8 mouse cellular contexts compared by ENCODE assay signal in the genomic region with DNA sequence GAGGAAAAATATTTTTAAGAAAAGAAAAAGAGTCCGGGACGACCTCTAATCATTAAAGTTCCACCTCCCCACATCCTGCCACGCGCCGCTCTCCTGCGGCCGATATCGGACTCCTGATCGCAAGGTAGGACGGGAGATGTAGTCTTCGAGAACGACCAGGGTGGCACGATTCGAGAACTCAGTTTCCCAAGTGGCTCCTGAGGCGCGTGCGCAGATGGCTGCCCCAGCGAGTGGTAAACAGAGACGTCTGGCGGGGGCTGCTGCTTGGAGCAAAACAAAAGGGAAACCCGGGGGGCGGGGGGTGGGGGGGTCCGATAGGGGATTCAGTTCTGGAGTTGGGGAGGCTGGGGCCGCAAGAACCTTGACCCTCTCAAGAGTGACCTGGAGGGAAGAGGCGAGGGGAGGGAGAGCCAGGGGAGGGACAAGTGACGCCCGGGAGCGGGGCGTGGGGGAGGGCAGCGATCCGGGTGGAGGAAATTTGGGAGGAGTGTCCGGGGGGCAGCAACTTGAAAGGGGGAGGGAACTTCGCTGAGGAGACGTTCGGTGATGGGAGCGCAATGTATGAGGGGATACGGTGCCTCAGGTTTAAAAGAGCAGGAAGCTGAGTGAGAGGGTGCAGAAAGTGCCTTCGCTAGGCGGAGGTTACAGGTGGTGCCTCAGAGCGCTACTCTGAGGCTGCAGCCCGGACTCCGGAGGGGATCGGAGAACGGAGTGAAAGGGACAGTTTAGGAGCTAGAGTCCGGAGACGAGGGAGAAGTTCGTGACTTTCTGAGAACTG. TPM values are rescaled to one million over a fixed set of nuclear protein-coding genes. Genes with fewer than 3 reads are reported as not detected.
DNase-seq lines count a peak whose midpoint lies in the region; ATAC-seq lines count a peak whose summit lies in the region.

A gene (plus strand): TSS at position 577 of the 778 bp plus-strand sequence.

- H3K36me3 ChIP-seq in hindbrain, embryonic 14.5 days (replicated peaks; ENCODE audit: control insufficient read depth, insufficient read depth) = no peaks in the 10 kb centered on the region

- no peaks in the 10 kb centered on the region for H3K9me3 ChIP-seq in hindbrain, embryonic 14.5 days (ENCODE audit: control insufficient read depth, low read length)

- no peaks in the 10 kb centered on the region for H3K4me1 ChIP-seq in hindbrain, embryonic 14.5 days (replicated peaks; ENCODE audit: control insufficient read depth, insufficient read depth, low read length)

- peak; percentile 91 for ATAC-seq in hindbrain, embryonic 14.5 days (ENCODE audit: low FRiP score)

- H3K27ac ChIP-seq in hindbrain, embryonic 14.5 days = no peak within 1 kb of the TSS

- peak; percentile 96 for DNase-seq in R1 (ENCODE audit: low read depth, low spot score)
- peak; percentile 81 to 89 for DNase-seq in cerebellum, postnatal 25 days
- peak; percentile 57 to 73 for DNase-seq in frontal cortex, postnatal 25 days (ENCODE audit: low spot score in 2 of 2)
- DNase-seq in hindbrain, embryonic 14.5 days (ENCODE audit: low spot score) = peak; percentile 80
- DNase-seq in layer of hippocampus, postnatal 36 days = peak; percentile 81 to 85
- DNase-seq in lung, postnatal 36 days = peak; percentile 96
- peak; percentile 71 for DNase-seq in retina, postnatal 7 days (ENCODE audit: low read depth, low spot score)
- DNase-seq in urinary bladder, adult 2 months (ENCODE audit: low spot score) = peak; percentile 57

- peak within 1 kb of the TSS; percentile 45 for H3K9ac ChIP-seq in hindbrain, embryonic 14.5 days

- H3K27me3 ChIP-seq in hindbrain, embryonic 14.5 days (ENCODE audit: control insufficient read depth, insufficient read depth, low read length) = no peaks in the 10 kb centered on the region

- H3K4me2 ChIP-seq in hindbrain, embryonic 14.5 days (replicated peaks) = peak within 1 kb of the TSS; percentile 68

- WGBS in hindbrain, embryonic 14.5 days = 18% methylated on average over 46 of the region's 47 CpGs

- peak within 1 kb of the TSS; percentile 46 for H3K4me3 ChIP-seq in hindbrain, embryonic 14.5 days (replicated peaks; ENCODE audit: low read length)

RNA-seq across cellular contexts. Expression of the gene that starts here (rescaled TPM):
- polyA plus RNA-seq in hindbrain, embryonic 14.5 days (2014; fragmentation: Nextera tagmentation; extraction: Ambion mirVana) = 0.81 and 0.99 TPM in 2 replicates
- 10 to 100 TPM; 21.3 to 25.4 TPM for total RNA-seq in layer of hippocampus, postnatal 36 days (2021)
- polyA plus RNA-seq in urinary bladder, adult 2 months (2012; rRNA removed) = 16.9 and 23.3 TPM in 2 replicates

Comparison
In these comparisons a context has a peak if more than half of its experiments do, and no peak if none do; other contexts are left out.
1. Peak in DNase-seq, ATAC-seq, H3K4me3 ChIP-seq, H3K9ac ChIP-seq and H3K4me2 ChIP-seq in hindbrain, embryonic 14.5 days; RNA of the gene not detected or under 1 TPM.